Comparison of ENCODE assay signal across 9 mouse cellular contexts in genomic region chr9:107231539-107232139, GRCm38 (mm10). TPM values are rescaled to one million over a fixed set of nuclear protein-coding genes. Genes with fewer than 3 reads are reported as not detected.
DNase-seq lines count a peak whose midpoint lies in the region; ATAC-seq and TF ChIP-seq lines count a peak whose summit lies in the region.
"Had no signal": no experiment of that assay in that cellular context is flagged by ENCODE, and none has a peak within 500 bp of the region (broad histone marks: within the 10 kb centered on the region; RNA-seq: fewer than 3 reads in every experiment).

TSS of gene Dock3 (minus strand) at chr9:107231909.

- H3K4me1 ChIP-seq in intestine, postnatal 0 days (replicated peaks; ENCODE audit: control insufficient read depth, insufficient read depth, low read length), result no peaks in the 10 kb centered on the region
- H3K4me1 ChIP-seq in limb, embryonic 14.5 days (ENCODE audit: control insufficient read depth, insufficient read depth, low read length), result no peaks in the 10 kb centered on the region
- peaks cover 17% of the 10 kb centered on the region for H3K4me1 ChIP-seq in midbrain, embryonic 16.5 days (ENCODE audit: control insufficient read depth, insufficient read depth, low read length)

- H3K27ac ChIP-seq in intestine, postnatal 0 days (ENCODE audit: low read depth, low read length), result no peak within 1 kb of the TSS
- H3K27ac ChIP-seq in limb, embryonic 14.5 days (replicated peaks; ENCODE audit: low read depth, low read length), result no peak within 1 kb of the TSS
- H3K27ac ChIP-seq in midbrain, embryonic 16.5 days (ENCODE audit: low read length), result peak within 1 kb of the TSS; percentile 95

- H3K9me3 ChIP-seq in intestine, postnatal 0 days (ENCODE audit: control insufficient read depth), result no peaks in the 10 kb centered on the region
- H3K9me3 ChIP-seq in limb, embryonic 14.5 days (ENCODE audit: control insufficient read depth, low read length), result no peaks in the 10 kb centered on the region
- no peaks in the 10 kb centered on the region for H3K9me3 ChIP-seq in midbrain, embryonic 16.5 days (replicated peaks; ENCODE audit: control insufficient read depth, low read length, poor library complexity, severe bottlenecking)

- H3K4me3 ChIP-seq in intestine, postnatal 0 days (ENCODE audit: low read depth, low read length), result peak within 1 kb of the TSS; percentile 59
- H3K4me3 ChIP-seq in limb, embryonic 14.5 days (replicated peaks; ENCODE audit: low read length), result peak within 1 kb of the TSS; percentile 56
- peak within 1 kb of the TSS; percentile 99 for H3K4me3 ChIP-seq in midbrain, embryonic 16.5 days (ENCODE audit: low read depth, low read length)

- 0 out of 2 replicates have a peak within 1 kb of the TSS, but pooled peaks have one; percentile 1 for H3K9ac ChIP-seq in intestine, postnatal 0 days (ENCODE audit: low read depth, low read length)
- H3K9ac ChIP-seq in limb, embryonic 14.5 days (ENCODE audit: low read depth, low read length, severe bottlenecking), result peak within 1 kb of the TSS; percentile 46
- H3K9ac ChIP-seq in midbrain, embryonic 16.5 days (ENCODE audit: low read depth, low read length), result peak within 1 kb of the TSS; percentile 97

- peaks cover 87% of the 10 kb centered on the region for H3K27me3 ChIP-seq in intestine, postnatal 0 days (replicated peaks; ENCODE audit: control insufficient read depth, insufficient read depth, low read length)
- H3K27me3 ChIP-seq in limb, embryonic 14.5 days (ENCODE audit: control insufficient read depth, insufficient read depth, low read length), result peaks cover 76% of the 10 kb centered on the region
- H3K27me3 ChIP-seq in midbrain, embryonic 16.5 days (ENCODE audit: control insufficient read depth, insufficient read depth, low read depth, low read length), result peaks cover 16% of the 10 kb centered on the region; the same call in 1 of the 2 replicates

- DNase-seq in spleen, postnatal 36 days (ENCODE audit: low spot score in 2 of 2), result peak; percentile 1 to 7
- DNase-seq in spleen, adult 12 weeks (ENCODE audit: low spot score), result no peak
- peak; percentile 73 for DNase-seq in embryo, embryonic 10.5 days (ENCODE audit: low spot score)
- DNase-seq in gastrocnemius, postnatal 4 days (ENCODE audit: low spot score in 2 of 2), result peak; percentile 40 to 61
- DNase-seq in limb, embryonic 14.5 days (ENCODE audit: low spot score), result peak; percentile 59
- DNase-seq in testis, postnatal 14 days (ENCODE audit: low spot score), result peak; percentile 81

- no peak for TF ChIP-seq POLR2A in limb, embryonic 14.5 days (IDR thresholded peaks at IDR 0.05; ENCODE audit: borderline replicate concordance, extremely low read depth, insufficient read depth, insufficient read length)

- TF ChIP-seq CTCF in intestine, postnatal 0 days (IDR thresholded peaks at IDR 0.05; ENCODE audit: low read depth), result no peak

- peak; percentile 54; the same call in 1 of the 2 replicates for ATAC-seq in intestine, postnatal 0 days
- ATAC-seq in limb, embryonic 14.5 days (ENCODE audit: low FRiP score, low read depth), result peak; percentile 86
- peak; percentile 94 for ATAC-seq in midbrain, embryonic 16.5 days
- ATAC-seq: Patski had no signal

- peak within 1 kb of the TSS; percentile 95 for H3K4me2 ChIP-seq in intestine, postnatal 0 days (replicated peaks; ENCODE audit: low read depth)
- H3K4me2 ChIP-seq in limb, embryonic 14.5 days (replicated peaks; ENCODE audit: low read depth, low read length, severe bottlenecking), result peak within 1 kb of the TSS; percentile 97
- peak within 1 kb of the TSS; percentile 61 for H3K4me2 ChIP-seq in midbrain, embryonic 16.5 days (ENCODE audit: low read length)

- no peaks in the 10 kb centered on the region for H3K36me3 ChIP-seq in intestine, postnatal 0 days (ENCODE audit: control insufficient read depth, insufficient read depth)
- no peaks in the 10 kb centered on the region for H3K36me3 ChIP-seq in limb, embryonic 14.5 days (ENCODE audit: control insufficient read depth, insufficient read depth, low read length)
- H3K36me3 ChIP-seq in midbrain, embryonic 16.5 days (ENCODE audit: control insufficient read depth, insufficient read depth, low read length), result no peaks in the 10 kb centered on the region

- under 1% methylated on average over 50 of the region's 87 CpGs for WGBS in intestine, postnatal 0 days
- 2% methylated on average over 38 of the region's 87 CpGs for WGBS in limb, embryonic 14.5 days
- WGBS in midbrain, embryonic 16.5 days, result under 1% methylated on average over 39 of the region's 87 CpGs

RNA-seq across cellular contexts. Expression of gene Dock3, which starts in this region (rescaled TPM):
- under 1 TPM; 0.25 to 0.41 TPM for total RNA-seq in gastrocnemius, postnatal 4 days (2021)
- polyA plus RNA-seq in intestine, postnatal 0 days (2015; fragmentation: Nextera tagmentation; extraction: Ambion mirVana), result 0.60 and 0.95 TPM in 2 replicates
- polyA plus RNA-seq in limb, embryonic 14.5 days (2012; rRNA removed), result 1.0 and 1.3 TPM in 2 replicates
- polyA plus RNA-seq in limb, embryonic 14.5 days (2014; fragmentation: Nextera tagmentation; extraction: Ambion mirVana), result 0.55 and 1.2 TPM in 2 replicates
- polyA plus RNA-seq in midbrain, embryonic 16.5 days (2015; fragmentation: Nextera tagmentation; extraction: Ambion mirVana), result 16.3 and 21.5 TPM in 2 replicates

Comparison
In these comparisons a context has a peak if more than half of its experiments do, and no peak if none do; other contexts are left out.
1. Peak in DNase-seq in gastrocnemius, postnatal 4 days; RNA of the gene not detected or under 1 TPM.
2. Peak in ATAC-seq, H3K4me3 ChIP-seq, H3K9ac ChIP-seq and H3K4me2 ChIP-seq in intestine, postnatal 0 days; RNA of the gene not detected or under 1 TPM.
3. H3K9ac ChIP-seq: peak in every context shown above with its lines; median percentile 97 in midbrain, embryonic 16.5 days; 46 in limb, embryonic 14.5 days; 1 in intestine, postnatal 0 days.